Mouse (Mus musculus) CH12.LX (cell line): ENCODE results near the gene Aebp2. TPM values are rescaled to one million over a fixed set of nuclear protein-coding genes. Genes with fewer than 3 reads are reported as not detected.

Experiments used
- DNase-seq: peaks from one replicate; pipeline ENCODE4 v3.0.0-alpha.2; 2013; ENCODE audit errors: extremely low read depth
- H3K27ac ChIP-seq: 2 replicates; pipeline ENCODE4 v1.5.1; 2012; ENCODE audit warnings: low read depth, mild to moderate bottlenecking, control low read depth, moderate library complexity; ENCODE audit not compliant: insufficient read depth
- H3K27me3 ChIP-seq: replicated peaks from 2 replicates; pipeline ENCODE3; 2012; ENCODE audit warnings: inconsistent platforms
- H3K36me3 ChIP-seq, 2 experiments: replicated peaks in 1 of 2; 2 replicates each; pipeline versions ENCODE3 to v1.6.1; 2012; ENCODE audit warnings: inconsistent platforms in 1 of 2, low read length in 1 of 2, mild to moderate bottlenecking in 1 of 2, mixed read lengths in 1 of 2, moderate library complexity in 1 of 2; ENCODE audit not compliant: control insufficient read depth in 1 of 2, insufficient read depth in 1 of 2
- H3K4me1 ChIP-seq, 2 experiments: 2 replicates each; pipeline ENCODE4 v1.6.1; 2012; ENCODE audit warnings: inconsistent platforms in 1 of 2, moderate library complexity in 1 of 2; ENCODE audit not compliant: insufficient read depth in 2 of 2, control insufficient read depth in 1 of 2
- H3K4me2 ChIP-seq: 2 replicates; pipeline ENCODE4 v1.6.1; 2012; ENCODE audit warnings: low read depth, mild to moderate bottlenecking, control low read depth; ENCODE audit not compliant: poor library complexity, insufficient read depth, severe bottlenecking
- H3K4me3 ChIP-seq, 3 experiments: fragments of 150-350 bp in 1 of 3; sonication (generic) in 1 of 3; replicated peaks in 1 of 3; 2 replicates each; pipeline versions ENCODE3 to v1.5.1; 2011 to 2012; ENCODE audit warnings: low read depth in 2 of 3, low read length in 2 of 3, mild to moderate bottlenecking in 2 of 3, moderate library complexity in 2 of 3, control low read depth in 1 of 3, improper control_type of control experiment in 1 of 3, inconsistent platforms in 1 of 3, mixed read lengths in 1 of 3; ENCODE audit not compliant: poor library complexity in 1 of 3
- H3K79me2 ChIP-seq: replicated peaks from 2 replicates; pipeline ENCODE4 v1.6.1; 2012; ENCODE audit warnings: mild to moderate bottlenecking, moderate library complexity; ENCODE audit not compliant: control insufficient read depth, poor library complexity, insufficient read depth, severe bottlenecking; ENCODE audit errors: extremely low read depth
- H3K9ac ChIP-seq: 2 replicates; pipeline ENCODE4 v1.6.1; 2012; ENCODE audit warnings: low read depth, mild to moderate bottlenecking, control low read depth, moderate library complexity; ENCODE audit not compliant: insufficient read depth
- H3K9me3 ChIP-seq: replicated peaks from 2 replicates; pipeline ENCODE3; 2012; ENCODE audit warnings: low read length, inconsistent platforms, mixed read lengths
- CTCF ChIP-seq, 2 experiments: IDR thresholded peaks in 1 of 2; conservative IDR thresholded peaks in 1 of 2; 2 replicates each; pipeline ENCODE4 v1.5.1; 2011 to 2012; ENCODE audit warnings: low read depth in 2 of 2, low read length in 2 of 2, improper control_type of control experiment in 1 of 2, inconsistent platforms in 1 of 2, mild to moderate bottlenecking in 1 of 2, moderate library complexity in 1 of 2
- E2F4 ChIP-seq: IDR thresholded peaks from 2 replicates; pipeline ENCODE4 v1.6.1; 2011; ENCODE audit warnings: low read depth, low read length, improper control_type of control experiment; ENCODE audit not compliant: insufficient replicate concordance
- ELF1 ChIP-seq: IDR thresholded peaks from 2 replicates; pipeline ENCODE4 v1.6.1; 2014; ENCODE audit warnings: low read depth, mild to moderate bottlenecking, inconsistent platforms, low read length, improper control_type of control experiment
- EP300 ChIP-seq: IDR thresholded peaks from 2 replicates; pipeline ENCODE4 v1.6.1; 2011; ENCODE audit warnings: low read length, improper control_type of control experiment
- GABPA ChIP-seq: IDR thresholded peaks from 2 replicates; pipeline ENCODE4 v1.6.1; 2012; ENCODE audit warnings: low read depth, low read length, improper control_type of control experiment, inconsistent platforms; ENCODE audit not compliant: insufficient replicate concordance
- MAFK ChIP-seq: IDR thresholded peaks from 2 replicates; pipeline ENCODE4 v1.6.1; 2011; ENCODE audit warnings: low read length, improper control_type of control experiment; ENCODE audit not compliant: insufficient replicate concordance
- MAX ChIP-seq: IDR thresholded peaks from 2 replicates; pipeline ENCODE4 v1.6.1; 2011; ENCODE audit warnings: low read length, improper control_type of control experiment
- MXI1 ChIP-seq: IDR thresholded peaks from 2 replicates; pipeline ENCODE4 v1.6.1; 2011; ENCODE audit warnings: mild to moderate bottlenecking, low read depth, low read length, improper control_type of control experiment
- MYC ChIP-seq: IDR thresholded peaks from 2 replicates; pipeline ENCODE4 v1.6.1; 2011; ENCODE audit warnings: low read depth, mild to moderate bottlenecking, improper control_type of control experiment, low read length
- PAX5 ChIP-seq: IDR thresholded peaks from 2 replicates; pipeline ENCODE4 v1.6.1; 2012; ENCODE audit warnings: low read length, inconsistent platforms, mixed read lengths
- POLR2AphosphoS2 ChIP-seq: IDR thresholded peaks from 2 replicates; pipeline ENCODE4 v1.6.1; 2011; ENCODE audit warnings: low read depth, low read length, improper control_type of control experiment
- SIN3A ChIP-seq: IDR thresholded peaks from 2 replicates; pipeline ENCODE4 v1.6.1; 2012; ENCODE audit warnings: low read length, improper control_type of control experiment, inconsistent platforms
- SMC3 ChIP-seq: IDR thresholded peaks from 2 replicates; pipeline ENCODE4 v1.6.1; 2011; ENCODE audit warnings: low read depth, low read length, improper control_type of control experiment
- TCF12 ChIP-seq: IDR thresholded peaks from 2 replicates; pipeline ENCODE4 v1.6.1; 2014; ENCODE audit warnings: low read depth, mild to moderate bottlenecking, inconsistent platforms, low read length, improper control_type of control experiment
- USF2 ChIP-seq: conservative IDR thresholded peaks from 2 replicates; pipeline ENCODE4 v1.6.1; 2011; ENCODE audit warnings: low read depth, low read length, improper control_type of control experiment
- ZKSCAN1 ChIP-seq: IDR thresholded peaks from 2 replicates; pipeline ENCODE4 v1.6.1; 2012; ENCODE audit warnings: low read depth, inconsistent platforms, low read length, improper control_type of control experiment, borderline replicate concordance
- dilution Hi-C: fragments of 300-500 bp; cut with MboI; formaldehyde crosslinking; loops from 2 replicates; pipeline ENCODE4 v1.14.3; 2020; ENCODE audit warnings: low sequenced_read_pairs; ENCODE audit not compliant: extremely low pct_unique_long_range_greater_than_20kb, extremely low pct_ligation_motif_present
- in situ Hi-C: fragments of 300-500 bp; cut with MboI; formaldehyde crosslinking; loops from 3 replicates; pipeline ENCODE4 v1.14.3; 2019; ENCODE audit warnings: low sequenced_read_pairs, low pct_ligation_motif_present, low pct_unique_long_range_greater_than_20kb, mixed read lengths
- polyA plus RNA-seq: library from polyadenylated mRNA; unstranded; fragments of >175 nt; gene quantifications from 2 replicates; pipeline ENCODE4 v1.2.1, GENCODE M21; 2012; ENCODE audit warnings: low read depth; ENCODE audit not compliant: insufficient read length
- total RNA-seq, 2 experiments: library from RNA; depleted of rRNA; stranded (reverse); fragments of 300-350 nt in 1 of 2; fragments of >200 nt in 1 of 2; gene quantifications; 2 replicates each; pipeline ENCODE4 v1.2.3; 2012 to 2014

The Aebp2 gene
- total and polyA plus RNA-seq, 3 experiments, result 54.4 to 63.3 (median 59.9) TPM

GRCm38 (mm10) chr6:140705132-140705531 is 82.7 kb downstream of the Aebp2 start:
- TF ChIP-seq MAX (no peak), POLR2AphosphoS2 (no peak), MYC (no peak), USF2 (no peak), MAFK (no peak), SIN3A (no peak), CTCF (conservative IDR thresholded peaks at IDR 0.05 in 1 of 2, IDR thresholded peaks at IDR 0.05 in 1 of 2; ENCODE audit: low read depth in 2 of 2, low read length in 2 of 2) (no peak), ZKSCAN1 (no peak), SMC3 (no peak), GABPA (no peak), PAX5 (no peak), E2F4 (no peak), ELF1 (no peak), EP300 (no peak), TCF12 (no peak), MXI1 (no peak)
- dilution Hi-C loops, result no loop called here

GRCm38 (mm10) chr6:140706056-140706455 is 83.6 kb downstream of the Aebp2 start:
- in situ Hi-C loops (no loop called here), dilution Hi-C loops (no loop called here)
- no peak for DNase-seq
- Histone ChIP-seq H3K4me3 (no peak overlapping the region), H3K36me3 (no peaks in the 10 kb centered on the region), H3K79me2 (no peaks in the 10 kb centered on the region), H3K4me2 (no peak overlapping the region), H3K4me1 (no peaks in the 10 kb centered on the region), H3K9ac (no peak overlapping the region), H3K9me3 (peaks cover 3% of the 10 kb centered on the region), H3K27ac (no peak overlapping the region), H3K27me3 (no peaks in the 10 kb centered on the region)
- TF ChIP-seq CTCF (conservative IDR thresholded peaks at IDR 0.05 in 1 of 2, IDR thresholded peaks at IDR 0.05 in 1 of 2; ENCODE audit: low read depth in 2 of 2, low read length in 2 of 2) (peak in 1 of 2 experiments; percentile 2; a peak in 1 of 4 replicates), MXI1 (no peak)

More at GRCm38 (mm10) chr6:140705132-140705531, 82.7 kb downstream of the Aebp2 start:
- Histone ChIP-seq H3K4me3 (no peak overlapping the region), H3K9ac (no peak overlapping the region), H3K36me3 (no peaks in the 10 kb centered on the region), H3K4me1 (no peaks in the 10 kb centered on the region), H3K27me3 (no peaks in the 10 kb centered on the region), H3K9me3 (peaks cover 5% of the 10 kb centered on the region), H3K79me2 (no peaks in the 10 kb centered on the region), H3K4me2 (no peak overlapping the region), H3K27ac (no peak overlapping the region)
- in situ Hi-C loops, result no loop called here
- DNase-seq, result no peak
